Mouse (Mus musculus) embryonic facial prominence, embryonic 13.5 days (tissue): ENCODE results near the gene Boc. TPM values are rescaled to one million over a fixed set of nuclear protein-coding genes. Genes with fewer than 3 reads are reported as not detected.

ENCODE experiments used
- ATAC-seq: fragments of 200-750 bp; cut with Nextera tagmentation; 2 replicates; pipeline ENCODE4 v1.8.0; 2017; ENCODE audit warnings: low read depth; ENCODE audit not compliant: insufficient number of reproducible peaks, insufficient read depth, low FRiP score, low TSS enrichment
- H3K27ac ChIP-seq: fragments of 300-500 bp; sonication (generic); 2 replicates; pipeline ENCODE4 v1.5.1; 2015; ENCODE audit warnings: moderate library complexity, mild to moderate bottlenecking, inconsistent platforms
- H3K27me3 ChIP-seq: fragments of 300-500 bp; sonication (generic); 2 replicates; pipeline ENCODE4 v1.6.1; 2015; ENCODE audit warnings: mild to moderate bottlenecking, inconsistent platforms
- H3K36me3 ChIP-seq: fragments of 300-500 bp; sonication (generic); 2 replicates; pipeline ENCODE4 v1.6.1; 2015; ENCODE audit warnings: mild to moderate bottlenecking, inconsistent platforms
- H3K4me1 ChIP-seq: fragments of 300-500 bp; sonication (generic); 2 replicates; pipeline ENCODE4 v1.6.1; 2015; ENCODE audit warnings: inconsistent platforms
- H3K4me2 ChIP-seq: fragments of 300-500 bp; sonication (generic); 2 replicates; pipeline ENCODE4 v1.6.1; 2015; ENCODE audit warnings: moderate library complexity, mild to moderate bottlenecking, inconsistent platforms
- H3K4me3 ChIP-seq: fragments of 300-500 bp; sonication (generic); 2 replicates; pipeline ENCODE4 v1.5.1; 2015; ENCODE audit warnings: mild to moderate bottlenecking, inconsistent platforms
- H3K9ac ChIP-seq: fragments of 300-500 bp; sonication (generic); 2 replicates; pipeline ENCODE4 v1.6.1; 2015; ENCODE audit warnings: mild to moderate bottlenecking, inconsistent platforms
- H3K9me3 ChIP-seq: fragments of 300-500 bp; sonication (generic); 2 replicates; pipeline ENCODE4 v1.6.1; 2016; ENCODE audit warnings: inconsistent platforms
- WGBS: fragments of 180-500 bp; shearing (Covaris S2); methylation state at CpG from one replicate; pipeline ENCODE4 v1.1.7; 2015; ENCODE audit warnings: mixed read lengths; 5-methylcytosine and 5-hydroxymethylcytosine counted together
- polyA plus RNA-seq: library from polyadenylated mRNA; unstranded; fragments of >200 nt; fragmentation: Nextera tagmentation; extraction: Ambion mirVana; gene quantifications from 2 replicates; pipeline ENCODE4 v1.2.1, GENCODE M21; 2015

The Boc gene
- polyA plus RNA-seq, 1 experiment from 2014 or later, result 51.1 TPM

GRCm38 (mm10) chr16:44538401-44539395 lies 20.0 kb downstream of the Boc start:
- H3K9ac ChIP-seq, result 0 out of 2 replicates have a peak overlapping the region, but pooled peaks have one; percentile 21
- WGBS, result 46% methylated on average over 16 of the region's 16 CpGs

GRCm38 (mm10) chr16:44534122-44534521 lies 24.6 kb downstream of the Boc start:
- Histone ChIP-seq H3K4me1 (peaks cover 93% of the 10 kb centered on the region), H3K4me2 (0 out of 2 replicates have a peak overlapping the region, but pooled peaks have one; percentile 7), H3K4me3 (no peak overlapping the region), H3K36me3 (peaks cover 19% of the 10 kb centered on the region), H3K9ac (no peak overlapping the region), H3K9me3 (no peaks in the 10 kb centered on the region), H3K27me3 (no peaks in the 10 kb centered on the region), H3K27ac (peak overlapping the region; percentile 44; the same call in 1 of the 2 replicates)
- WGBS, result 17% methylated on average over 7 of the region's 7 CpGs
- no peak for ATAC-seq

More at GRCm38 (mm10) chr16:44538401-44539395, 20.0 kb downstream of the Boc start:
- Histone ChIP-seq H3K36me3 (0 out of 2 replicates have a peak, but pooled peaks cover 6% of the 10 kb centered on the region), H3K27me3 (no peaks in the 10 kb centered on the region), H3K4me3 (no peak overlapping the region), H3K4me2 (peak overlapping the region; percentile 27; the same call in 1 of the 2 replicates), H3K4me1 (peaks cover 89% of the 10 kb centered on the region), H3K27ac (peak overlapping the region; percentile 57), H3K9me3 (no peaks in the 10 kb centered on the region)
- ATAC-seq, result no peak

- Histone ChIP-seq H3K4me3 (no peak overlapping the region), H3K27ac (peak overlapping the region; percentile 44; the same call in 1 of the 2 replicates), H3K4me1 (peaks cover 92% of the 10 kb centered on the region), H3K27me3 (no peaks in the 10 kb centered on the region), H3K9me3 (no peaks in the 10 kb centered on the region), H3K4me2 (peak overlapping the region; percentile 18; the same call in 1 of the 2 replicates), H3K36me3 (peaks cover 19% of the 10 kb centered on the region), H3K9ac (peak overlapping the region; percentile 27; the same call in 1 of the 2 replicates)
- whole genome bisulfite sequencing, result 51% methylated on average over 8 of the region's 8 CpGs
- no peak for ATAC-seq
Observed at GRCm38 (mm10) chr16:44533522-44533921, 25.2 kb downstream of the Boc start.

GRCm38 (mm10) chr16:44532851-44533250 lies 25.8 kb downstream of the Boc start:
- 62% methylated on average over 16 of the region's 16 CpGs for WGBS
- Histone ChIP-seq H3K9me3 (no peaks in the 10 kb centered on the region), H3K27me3 (no peaks in the 10 kb centered on the region), H3K9ac (0 out of 2 replicates have a peak overlapping the region, but pooled peaks have one; percentile 27), H3K4me1 (peaks cover 92% of the 10 kb centered on the region), H3K27ac (peak overlapping the region; percentile 44; the same call in 1 of the 2 replicates), H3K4me3 (no peak overlapping the region), H3K4me2 (no peak overlapping the region), H3K36me3 (peaks cover 19% of the 10 kb centered on the region)
- no peak for ATAC-seq

- H3K27me3 ChIP-seq, result no peaks in the 10 kb centered on the region
- H3K36me3 ChIP-seq, result peaks cover 18% of the 10 kb centered on the region
- H3K9me3 ChIP-seq, result no peaks in the 10 kb centered on the region
- peaks cover 94% of the 10 kb centered on the region for H3K4me1 ChIP-seq
- WGBS, result 14% methylated on average over 12 of the region's 12 CpGs
- peak overlapping the region; percentile 81 for H3K27ac ChIP-seq
- peak overlapping the region; percentile 23 for H3K4me3 ChIP-seq
- peak overlapping the region; percentile 59 for H3K9ac ChIP-seq
- peak; percentile 17; the same call in 1 of the 2 replicates for ATAC-seq
- peak overlapping the region; percentile 54 for H3K4me2 ChIP-seq
Observed at GRCm38 (mm10) chr16:44531239-44531797, 27.4 kb downstream of the Boc start.

GRCm38 (mm10) chr16:44530829-44531228 lies 27.9 kb downstream of the Boc start:
- WGBS, result 1% methylated on average over 7 of the region's 7 CpGs
- no peaks in the 10 kb centered on the region for H3K27me3 ChIP-seq
- peaks cover 13% of the 10 kb centered on the region for H3K36me3 ChIP-seq
- peak overlapping the region; percentile 81 for H3K27ac ChIP-seq
- ATAC-seq, result peak; percentile 84
- no peaks in the 10 kb centered on the region for H3K9me3 ChIP-seq
- H3K4me2 ChIP-seq, result peak overlapping the region; percentile 54
- H3K4me3 ChIP-seq, result peak overlapping the region; percentile 23
- H3K9ac ChIP-seq, result peak overlapping the region; percentile 59
- H3K4me1 ChIP-seq, result peaks cover 93% of the 10 kb centered on the region

- Histone ChIP-seq H3K27ac (peak overlapping the region; percentile 81), H3K36me3 (peaks cover 13% of the 10 kb centered on the region), H3K9ac (no peak overlapping the region), H3K4me2 (peak overlapping the region; percentile 54), H3K4me3 (no peak overlapping the region), H3K27me3 (no peaks in the 10 kb centered on the region), H3K9me3 (no peaks in the 10 kb centered on the region), H3K4me1 (peaks cover 87% of the 10 kb centered on the region)
- ATAC-seq, result no peak
- 15% methylated on average over 9 of the region's 9 CpGs for WGBS
Observed at GRCm38 (mm10) chr16:44530191-44530590, 28.5 kb downstream of the Boc start.

- Histone ChIP-seq H3K4me3 (no peak overlapping the region), H3K36me3 (peaks cover 13% of the 10 kb centered on the region), H3K4me2 (peak overlapping the region; percentile 54; the same call in 1 of the 2 replicates), H3K9ac (no peak overlapping the region), H3K4me1 (peaks cover 82% of the 10 kb centered on the region), H3K27me3 (no peaks in the 10 kb centered on the region), H3K27ac (0 out of 2 replicates have a peak overlapping the region, but pooled peaks have one; percentile 81), H3K9me3 (no peaks in the 10 kb centered on the region)
- WGBS, result 45% methylated on average over 8 of the region's 8 CpGs
- no peak for ATAC-seq
Observed at GRCm38 (mm10) chr16:44529691-44530090, 29.0 kb downstream of the Boc start.

GRCm38 (mm10) chr16:44528955-44529354 lies 29.7 kb downstream of the Boc start:
- Histone ChIP-seq H3K4me1 (peaks cover 75% of the 10 kb centered on the region), H3K36me3 (peaks cover 13% of the 10 kb centered on the region), H3K4me3 (no peak overlapping the region), H3K27me3 (no peaks in the 10 kb centered on the region), H3K9me3 (no peaks in the 10 kb centered on the region), H3K27ac (no peak overlapping the region), H3K9ac (no peak overlapping the region), H3K4me2 (no peak overlapping the region)
- 92% methylated on average over 7 of the region's 7 CpGs for WGBS
- ATAC-seq, result no peak

GRCm38 (mm10) chr16:44527218-44527905 lies 31.3 kb downstream of the Boc start:
- Histone ChIP-seq H3K4me3 (no peak overlapping the region), H3K4me2 (peak overlapping the region; percentile 33), H3K4me1 (peaks cover 62% of the 10 kb centered on the region), H3K9ac (no peak overlapping the region), H3K27ac (peak overlapping the region; percentile 57), H3K36me3 (peaks cover 4% of the 10 kb centered on the region), H3K9me3 (no peaks in the 10 kb centered on the region), H3K27me3 (no peaks in the 10 kb centered on the region)
- no peak for ATAC-seq
- 37% methylated on average over 11 of the region's 11 CpGs for WGBS

GRCm38 (mm10) chr16:44526689-44527088 lies 32.0 kb downstream of the Boc start:
- H3K9ac ChIP-seq, result 0 out of 2 replicates have a peak overlapping the region, but pooled peaks have one; percentile 12
- ATAC-seq, result no peak

More at GRCm38 (mm10) chr16:44526689-44527088, 32.0 kb downstream of the Boc start:
- Histone ChIP-seq H3K4me2 (peak overlapping the region; percentile 33), H3K9me3 (no peaks in the 10 kb centered on the region), H3K4me3 (no peak overlapping the region), H3K36me3 (0 out of 2 replicates have a peak, but pooled peaks cover 4% of the 10 kb centered on the region), H3K27me3 (no peaks in the 10 kb centered on the region), H3K27ac (peak overlapping the region; percentile 79), H3K4me1 (peaks cover 58% of the 10 kb centered on the region)
- WGBS, result 12% methylated on average over 12 of the region's 12 CpGs
